Comparison of ENCODE assay signal across 35 mouse cellular contexts in the genomic region with DNA sequence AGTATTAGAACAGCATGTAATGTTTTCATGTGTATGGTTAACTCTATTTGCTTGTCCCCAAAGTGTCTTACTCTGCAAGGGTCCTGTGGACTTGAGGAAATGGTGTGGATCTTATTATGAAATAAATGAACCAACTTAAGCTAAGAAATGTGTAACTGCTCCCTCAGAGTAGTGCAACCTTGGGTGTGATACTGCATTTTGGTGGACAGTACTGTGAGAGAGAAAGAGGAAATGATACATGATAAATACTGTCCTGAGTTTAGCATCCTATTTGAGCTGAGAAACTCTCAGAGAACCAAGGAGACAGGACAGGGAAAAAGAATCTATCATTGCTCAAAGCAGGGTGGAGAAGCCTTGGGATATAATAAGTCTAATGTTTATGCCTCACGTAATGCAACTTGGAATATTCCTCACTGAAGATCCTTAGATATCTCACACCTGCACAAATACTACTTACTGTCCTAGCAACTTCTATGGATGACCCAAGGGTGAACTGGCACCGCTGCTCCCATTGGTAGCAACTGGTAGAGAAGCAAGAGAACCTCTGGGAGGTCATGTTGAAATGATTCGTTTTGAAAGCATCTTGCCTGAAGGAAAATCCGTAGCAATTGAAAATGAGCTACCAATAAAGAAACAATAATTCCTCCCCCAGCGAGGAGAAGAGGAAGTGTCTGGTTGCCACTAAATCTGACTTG. TPM values are rescaled to one million over a fixed set of nuclear protein-coding genes. Genes with fewer than 3 reads are reported as not detected.
DNase-seq lines count a peak whose midpoint lies in the region; ATAC-seq lines count a peak whose summit lies in the region.
"Had no signal": no experiment of that assay in that cellular context is flagged by ENCODE, and none has a peak within 500 bp of the region (broad histone marks: within the 10 kb centered on the region; RNA-seq: fewer than 3 reads in every experiment).

No protein-coding gene starts in this region.

- no peaks in the 10 kb centered on the region for H3K4me1 ChIP-seq in forebrain, embryonic 11.5 days (replicated peaks; ENCODE audit: control insufficient read depth, insufficient read depth, low read length)
- H3K4me1 ChIP-seq: embryonic facial prominence, embryonic 12.5 days; limb, embryonic 12.5 days; midbrain, embryonic 15.5 days; neural tube, embryonic 12.5 days had no signal

- WGBS in macrophage (ENCODE audit: missing documents) = 32% methylated on average over 5 of the region's 5 CpGs
- 69% methylated on average over 5 of the region's 5 CpGs for WGBS in forebrain, embryonic 11.5 days

- no peak overlapping the region for H3K9ac ChIP-seq in forebrain, embryonic 11.5 days (ENCODE audit: low read length)
- H3K9ac ChIP-seq: embryonic facial prominence, embryonic 12.5 days; heart, embryonic 13.5 days; limb, embryonic 12.5 days; midbrain, embryonic 15.5 days; neural tube, embryonic 12.5 days had no signal

- no peak overlapping the region for H3K4me2 ChIP-seq in forebrain, embryonic 11.5 days (ENCODE audit: low read depth, low read length, severe bottlenecking)

- no peaks in the 10 kb centered on the region for H3K9me3 ChIP-seq in forebrain, embryonic 11.5 days (ENCODE audit: control insufficient read depth, low read length)
- H3K9me3 ChIP-seq: embryonic facial prominence, embryonic 12.5 days; forebrain, embryonic 10.5 days; heart, embryonic 13.5 days; hindbrain, embryonic 12.5 days; limb, embryonic 12.5 days; midbrain, embryonic 15.5 days; neural tube, embryonic 12.5 days had no signal

- H3K27ac ChIP-seq in macrophage = peak overlapping the region; percentile 48; the same call in 1 of the 2 replicates
- no peak overlapping the region for H3K27ac ChIP-seq in forebrain, embryonic 11.5 days (ENCODE audit: low read depth, low read length)
- H3K27ac ChIP-seq: embryonic facial prominence, embryonic 12.5 days; forebrain, embryonic 10.5 days; gastrocnemius, adult 2 months; heart, embryonic 13.5 days; hindbrain, embryonic 12.5 days; hindbrain, postnatal 0 days; left cerebral cortex, adult 2 months; limb, embryonic 12.5 days; midbrain, embryonic 15.5 days; neural tube, embryonic 12.5 days had no signal

- peak; percentile 19; the same call in 1 of the 2 replicates for ATAC-seq in common myeloid progenitor, adult 5-6 weeks (replicated peaks; ENCODE audit: low read depth, poor library complexity, severe bottlenecking)
- no peak for ATAC-seq in forebrain, embryonic 11.5 days (replicated peaks; ENCODE audit: low FRiP score)
- ATAC-seq: intestine, postnatal 0 days had no signal

- intact Hi-C loops in heart, postnatal 36 days (cut with DNase I) = no loop called here

- peak overlapping the region; percentile 44; the same call in 1 of the 2 replicates for H3K4me3 ChIP-seq in macrophage (ENCODE audit: inconsistent target)
- H3K4me3 ChIP-seq in forebrain, embryonic 11.5 days (ENCODE audit: low read depth, low read length) = no peak overlapping the region
- H3K4me3 ChIP-seq: myocyte had no signal

- no peaks in the 10 kb centered on the region for H3K27me3 ChIP-seq in forebrain, embryonic 11.5 days (ENCODE audit: control insufficient read depth, insufficient read depth, low read length)
- H3K27me3 ChIP-seq: embryonic facial prominence, embryonic 12.5 days; heart, embryonic 13.5 days; hindbrain, embryonic 12.5 days; limb, embryonic 12.5 days; midbrain, embryonic 15.5 days; neural tube, embryonic 12.5 days had no signal

- H3K36me3 ChIP-seq in macrophage (ENCODE audit: inconsistent target) = no peaks in the 10 kb centered on the region
- H3K36me3 ChIP-seq in forebrain, embryonic 11.5 days (ENCODE audit: control insufficient read depth, insufficient read depth, low read length) = no peaks in the 10 kb centered on the region
- H3K36me3 ChIP-seq: embryonic facial prominence, embryonic 12.5 days; forebrain, embryonic 10.5 days; heart, embryonic 13.5 days; hindbrain, embryonic 12.5 days; limb, embryonic 12.5 days; midbrain, embryonic 15.5 days; neural tube, embryonic 12.5 days had no signal

- DNase-seq in 416B (ENCODE audit: low read depth) = peak; percentile 8
- DNase-seq in B cell, adult 2 months = peak; percentile 2
- no peak for DNase-seq in forebrain, embryonic 11.5 days (ENCODE audit: low spot score)
- no peak for DNase-seq in urinary bladder, adult 18-20 months (ENCODE audit: low spot score in 2 of 2)
- no peak for DNase-seq in heart, postnatal 36 days
- DNase-seq in urinary bladder, postnatal 4 days (ENCODE audit: low spot score in 2 of 2) = no peak
- DNase-seq: adrenal gland, adult 2 months; adrenal gland, postnatal 36 days; cerebellum, adult 9-10 months; cerebellum, postnatal 36 days; embryo, embryonic 11 days; gastrocnemius, adult 2 months; gastrocnemius, postnatal 36 days; heart, postnatal 14 days; kidney, adult 9 months; kidney, postnatal 25 days; lung, postnatal 36 days; right cerebral cortex, adult 18-20 months; spleen, adult 18-20 months; thymus, postnatal 14 days had no signal

- H3K79me2 ChIP-seq in macrophage (ENCODE audit: inconsistent target) = no peaks in the 10 kb centered on the region

RNA-seq across cellular contexts. Expression of a gene that starts 1.1 kb away (rescaled TPM):
- total RNA-seq in common myeloid progenitor, adult 5-6 weeks (2017) = 2.6 TPM in 1 of 2 replicates, not detected in the other
- 10 to 100 TPM in 21 of 26 experiments, 1 to 10 TPM in 5; 2.4 to 29.4 (median 15.4) TPM for total RNA-seq in macrophage (2018; cell fraction: chromatin; rRNA removed)
- 1 to 10 TPM in 24 of 26 experiments, under 1 TPM in 2; 0.84 to 2.9 (median 1.7) TPM for total RNA-seq in macrophage (2018; cell fraction: cytosol; rRNA removed)
- total RNA-seq in macrophage (2018; cell fraction: nucleus; rRNA removed) = 10 to 100 TPM in 8 of 26 experiments, 1 to 10 TPM in 18; 1.2 to 17.6 (median 5.9) TPM
- polyA plus RNA-seq in macrophage (2018) = 0.56 to 3.3 TPM (median 1.9 TPM) in 3 replicates
- 0.73 and 0.94 TPM in 2 replicates for polyA plus RNA-seq in forebrain, embryonic 11.5 days (2014; fragmentation: Nextera tagmentation; extraction: Ambion mirVana)
- total RNA-seq in heart, postnatal 36 days (2021) = under 1 TPM; 0.05 to 0.17 TPM
- total RNA-seq: gastrocnemius, postnatal 36 days had no signal
- polyA plus RNA-seq: liver, embryonic 11.5 days; myocyte; stomach, embryonic 14.5 days had no signal

Comparison
In these comparisons a context has a peak if more than half of its experiments do, and no peak if none do; other contexts are left out.
1. DNase-seq: peak in 416B (single experiment) and B cell, adult 2 months (2 of 2); none in forebrain, embryonic 11.5 days (single experiment), urinary bladder, adult 18-20 months (0 of 2), heart, postnatal 36 days (0 of 2) and urinary bladder, postnatal 4 days (0 of 2).